Mouse (Mus musculus): ENCODE measurements around the gene Krt84.

DNA sequence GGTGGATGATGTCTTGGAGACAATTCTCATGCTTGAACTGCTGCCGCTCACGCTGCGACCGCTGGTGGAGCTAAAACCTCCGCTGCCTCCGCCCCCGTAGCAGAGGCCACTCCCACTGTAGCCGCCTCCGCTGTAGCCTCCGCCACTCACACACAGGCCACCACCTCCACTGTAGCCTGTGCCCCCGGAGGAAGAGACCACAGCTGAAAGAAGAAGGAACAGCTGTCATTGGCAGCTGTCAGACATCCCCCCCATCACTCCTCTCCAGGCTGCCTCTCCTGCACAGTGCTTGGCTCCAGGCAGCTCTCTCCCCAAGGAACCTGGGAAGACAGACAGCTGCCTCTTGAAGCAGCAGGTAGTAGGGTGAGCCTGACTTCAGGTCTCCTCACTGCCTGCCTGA is 20.5 kb upstream of the Krt84 start:
- TF ChIP-seq CTCF (IDR thresholded peaks at IDR 0.05; ENCODE audit: low read depth), result no peak
- no peak for TF ChIP-seq EP300 (IDR thresholded peaks at IDR 0.05; ENCODE audit: low read depth)
